Mouse (Mus musculus): ENCODE data around the gene Kcnk16. TPM values are rescaled to one million over a fixed set of nuclear protein-coding genes. Genes with fewer than 3 reads are reported as not detected.
"Not testable (repeated sequence)": the region's sequence is repeated elsewhere in the genome, so short reads cannot be mapped to it uniquely, and the experiment has no call there.

Gene Kcnk16
- not detected for total RNA-seq (2021)

DNA sequence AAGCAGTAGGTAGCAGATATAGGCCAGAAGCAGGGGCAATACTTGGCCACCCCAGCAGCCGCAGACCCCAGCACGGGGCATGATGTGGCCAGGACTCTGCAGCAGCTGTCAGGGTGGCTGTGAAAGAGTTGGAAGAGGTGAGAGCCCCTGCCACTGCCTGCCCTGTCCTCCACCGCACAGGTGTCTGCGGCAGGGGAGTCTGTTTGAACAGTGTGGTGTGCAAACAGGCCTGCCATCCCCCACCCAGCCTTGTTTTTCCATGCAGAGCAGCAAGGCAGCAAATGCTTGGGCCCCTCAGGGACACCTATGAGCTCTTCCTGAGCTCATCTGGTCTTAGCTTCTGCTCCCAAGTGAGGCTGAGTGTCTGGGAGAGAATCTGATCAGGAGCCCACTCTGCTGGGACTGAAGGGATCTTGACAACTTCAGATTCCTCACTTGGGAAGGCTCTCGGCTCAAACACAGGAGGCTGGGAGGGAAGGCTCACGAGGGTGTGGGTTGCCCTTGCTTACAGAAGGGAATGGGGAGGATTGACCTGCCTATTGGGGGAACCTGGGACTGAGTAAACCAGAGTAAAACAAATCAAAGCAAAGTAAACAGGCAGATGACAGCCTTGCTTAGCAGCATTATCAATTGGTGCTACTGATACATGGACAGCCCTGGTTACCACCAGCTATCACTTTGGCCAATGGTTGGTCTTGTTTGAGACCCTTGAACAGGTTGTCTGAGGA is at the start of gene Kcnk16:
Gene Kcnk16, minus strand, starts transcription at position 118 of the 728 bp plus-strand sequence.
- intact Hi-C loops (cut with DNase I), result no loop called here
- no peak for DNase-seq

GRCm38 (mm10) chr14:20315137-20315536 is 46.1 kb upstream of the Kcnk16 start:
- no peak for DNase-seq
- intact Hi-C loops (cut with DNase I), result no loop called here

DNA sequence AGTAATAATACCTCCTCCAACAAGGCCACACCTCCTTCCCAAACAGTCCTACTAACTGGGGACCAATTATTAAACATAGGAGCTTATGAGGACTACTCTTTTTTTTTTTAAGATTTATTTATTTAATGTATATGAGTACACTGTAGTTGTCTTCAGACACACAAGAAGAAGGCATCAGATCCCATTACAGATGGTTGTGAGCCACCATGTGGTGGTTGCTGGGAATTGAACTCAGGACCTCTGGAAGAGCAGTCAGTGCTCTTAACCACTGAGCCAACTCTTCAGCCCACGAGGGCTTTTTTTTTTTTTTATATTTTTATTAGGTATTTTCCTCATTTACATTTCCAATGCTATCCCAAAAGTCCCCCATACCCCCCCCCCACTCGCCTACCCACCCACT is 36.1 kb upstream of the Kcnk16 start:
- intact Hi-C loops (cut with DNase I); DNase-seq: not testable (repeated sequence)

GRCm38 (mm10) chr14:20298131-20298530 is 29.1 kb upstream of the Kcnk16 start:
- peak in 1 of 2 experiments; percentile 16 for DNase-seq
- intact Hi-C loops (cut with DNase I), result no loop called here

DNA sequence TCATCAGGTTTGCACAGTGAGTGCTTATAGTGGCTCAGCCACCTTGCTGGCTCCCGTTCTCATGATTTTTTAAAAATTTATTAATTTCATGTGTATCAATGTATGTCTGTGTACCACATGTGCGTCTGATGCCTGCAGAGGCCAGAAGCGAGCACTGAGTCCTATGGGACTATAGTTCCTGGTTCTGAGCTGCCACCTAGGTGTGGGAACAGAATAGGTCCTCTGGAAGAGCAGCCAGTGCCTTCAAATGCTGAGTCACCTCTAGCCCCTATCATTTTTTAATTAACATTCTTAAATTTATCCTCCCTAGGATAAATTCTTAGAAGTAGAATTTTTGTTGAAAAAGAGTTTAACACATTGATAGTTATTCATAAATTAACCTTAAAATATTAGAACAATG is 28.6 kb upstream of the Kcnk16 start:
- intact Hi-C loops (cut with DNase I), result no loop called here
- DNase-seq, result no peak

GRCm38 (mm10) chr14:20294947-20295346 is 25.9 kb upstream of the Kcnk16 start:
- intact Hi-C loops (cut with DNase I), result no loop called here
- no peak for DNase-seq

DNA sequence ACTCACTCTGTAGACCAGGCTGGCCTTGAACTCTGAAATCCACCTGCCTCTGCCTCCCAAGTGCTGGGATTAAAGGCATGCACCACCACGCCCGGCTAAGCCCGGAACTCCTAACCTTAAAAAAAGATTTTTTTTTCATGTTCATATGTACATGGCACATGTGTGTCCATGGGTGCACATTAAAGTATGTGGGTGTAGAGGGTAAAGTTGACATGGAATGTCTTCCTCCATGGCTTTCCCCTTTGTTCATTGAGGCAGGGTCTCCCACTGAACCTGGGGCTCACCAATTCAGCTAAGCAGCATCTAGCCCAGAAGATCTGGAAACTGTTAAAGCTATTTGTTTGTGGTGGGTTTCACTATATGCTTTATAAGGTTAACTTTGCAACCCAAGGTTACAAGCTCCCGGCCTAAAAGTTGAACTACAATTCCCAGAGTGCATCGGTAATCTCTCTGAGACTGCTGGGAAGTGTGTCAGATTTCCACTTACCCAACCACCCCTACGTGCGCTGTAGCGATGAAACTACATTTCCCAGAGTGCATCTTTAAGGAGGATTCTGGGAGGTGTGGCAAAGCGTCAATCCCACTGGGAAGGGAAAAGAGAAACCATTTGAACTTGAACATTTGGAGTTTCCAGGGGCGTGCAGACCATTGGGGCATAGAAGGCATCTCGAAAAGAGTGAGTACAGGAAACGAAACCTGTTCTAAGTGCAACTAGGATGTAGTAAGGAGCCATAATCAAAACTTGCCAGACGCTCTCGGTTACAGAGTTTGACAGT is 25.3 kb upstream of the Kcnk16 start, which contains the start of gene Nudt13:
Gene Nudt13, plus strand, starts transcription at position 581 of the 776 bp plus-strand sequence.
- intact Hi-C loops (cut with DNase I), result no loop called here
- DNase-seq, result peak; percentile 92

DNA sequence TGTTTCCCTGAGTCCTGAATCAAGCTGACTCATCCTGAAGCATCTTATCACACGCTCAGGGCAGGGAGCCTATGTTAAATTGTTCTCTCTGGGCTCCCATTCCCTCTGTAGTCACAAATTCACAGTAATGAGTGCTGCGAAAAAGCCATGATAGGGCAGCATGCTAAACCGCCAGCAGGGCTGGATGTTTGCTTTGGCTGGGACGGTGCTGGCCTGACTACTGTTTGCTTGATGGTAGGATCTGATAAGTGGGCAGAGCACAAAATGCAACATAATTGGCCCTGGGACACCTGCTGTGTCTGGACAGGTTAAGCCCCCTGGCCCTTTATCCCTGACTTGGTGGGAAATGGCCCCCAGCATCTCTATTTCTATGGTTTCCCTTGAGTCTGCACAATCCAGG is 22.4 kb upstream of the Kcnk16 start:
- intact Hi-C loops (cut with DNase I), result no loop called here
- DNase-seq, result no peak

DNA sequence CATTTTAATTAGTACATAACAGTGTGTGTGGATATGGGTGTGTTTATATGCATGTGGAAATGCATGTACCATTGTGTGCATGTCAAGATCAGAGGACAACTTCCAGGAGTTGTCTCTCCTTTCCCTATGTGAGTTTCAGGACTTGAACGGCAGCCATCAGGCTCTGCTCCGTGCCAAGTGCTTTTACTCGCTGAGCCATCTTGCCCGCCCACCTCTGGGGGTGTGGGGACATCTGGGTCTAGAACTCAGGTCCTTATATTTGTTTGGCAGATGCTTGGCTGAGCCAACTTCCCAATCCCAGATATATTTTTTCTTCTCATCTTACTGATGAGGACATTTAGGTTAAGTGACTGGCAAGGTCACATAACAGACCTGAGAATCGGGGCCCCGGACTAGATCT is 578 bp downstream of the Kcnk16 start:
- intact Hi-C loops (cut with DNase I), result no loop called here
- DNase-seq, result no peak

DNA sequence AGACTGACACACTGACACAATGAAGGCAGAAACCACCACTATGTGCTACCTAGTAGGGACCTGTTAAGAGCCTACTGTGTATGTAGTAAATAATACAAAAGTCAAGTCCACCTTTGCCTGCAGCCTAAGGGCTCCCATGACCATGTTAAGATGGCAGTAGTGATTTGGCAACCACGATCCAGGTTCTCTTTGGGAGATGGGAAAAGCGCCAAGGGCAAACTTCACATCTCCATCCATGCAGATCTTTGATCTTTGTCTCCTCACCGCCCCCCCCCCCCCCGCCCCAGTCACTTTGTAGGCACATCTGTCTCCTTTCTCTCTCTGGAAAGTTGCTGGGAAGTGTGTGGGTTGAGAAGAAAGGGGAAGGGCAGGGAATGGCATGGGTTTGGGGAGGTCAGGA is 6.7 kb downstream of the Kcnk16 start:
- intact Hi-C loops (cut with DNase I), result loop anchor here (5.0 kb wide), 1 partner anchor 560 kb away; no protein-coding TSS in a partner anchor

DNA sequence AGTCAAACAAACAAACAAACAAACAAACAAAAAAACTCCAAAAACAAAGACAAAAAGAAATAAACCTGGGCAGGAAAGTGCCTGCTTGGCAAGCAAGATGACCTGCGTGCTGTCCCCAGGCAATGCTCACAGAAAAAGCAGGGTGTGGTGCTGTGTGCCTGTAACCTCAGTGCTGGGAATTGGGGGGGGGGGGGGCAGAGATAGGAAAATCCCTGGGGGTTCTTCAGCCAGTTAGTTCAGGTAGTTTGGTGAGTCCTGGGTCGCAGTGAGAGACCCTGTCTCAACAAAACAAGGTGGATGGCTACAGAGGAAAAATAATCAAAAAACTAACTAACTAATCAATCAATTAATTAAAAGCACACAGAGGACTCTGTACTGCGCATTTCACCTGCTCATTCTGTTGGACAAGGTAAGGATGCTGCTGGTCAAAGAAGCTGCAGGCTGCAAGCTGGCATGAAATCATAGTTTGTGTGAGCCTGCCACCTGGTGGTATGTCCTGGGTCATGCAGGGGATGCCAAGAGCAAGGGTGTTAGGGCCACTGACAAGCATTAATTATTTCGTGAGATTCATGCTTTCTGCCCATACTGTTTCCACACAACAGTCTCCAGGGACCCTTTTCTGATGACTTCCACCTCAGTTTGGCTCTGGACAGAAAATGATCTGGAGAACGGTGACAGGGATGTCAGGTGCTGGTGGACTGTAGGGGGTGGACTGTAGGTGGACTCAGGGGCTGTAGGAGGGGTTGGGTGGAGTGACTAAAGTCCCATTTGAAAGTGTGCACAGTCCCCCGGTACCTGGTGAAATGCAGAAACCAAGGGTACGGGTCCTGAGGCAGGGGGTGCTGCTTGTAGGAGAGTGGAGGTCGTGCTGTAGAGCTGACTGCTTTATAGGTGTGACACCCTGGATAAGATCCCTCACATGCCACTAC is 10.6 kb downstream of the Kcnk16 start:
- intact Hi-C loops (cut with DNase I), result loop anchor here (1.0 to 5.0 kb wide), 3 partner anchors 144 to 416 kb away; no protein-coding TSS in a partner anchor
- DNase-seq, result peak; percentile 81 to 89

More for the DNA sequence above, 6.7 kb downstream of the Kcnk16 start:
- DNase-seq, result no peak

- intact Hi-C loops (cut with DNase I), result no loop called here
- no peak for DNase-seq
These were observed 18.5 kb downstream of the Kcnk16 start for GRCm38 (mm10) chr14:20250237-20251171.

DNA sequence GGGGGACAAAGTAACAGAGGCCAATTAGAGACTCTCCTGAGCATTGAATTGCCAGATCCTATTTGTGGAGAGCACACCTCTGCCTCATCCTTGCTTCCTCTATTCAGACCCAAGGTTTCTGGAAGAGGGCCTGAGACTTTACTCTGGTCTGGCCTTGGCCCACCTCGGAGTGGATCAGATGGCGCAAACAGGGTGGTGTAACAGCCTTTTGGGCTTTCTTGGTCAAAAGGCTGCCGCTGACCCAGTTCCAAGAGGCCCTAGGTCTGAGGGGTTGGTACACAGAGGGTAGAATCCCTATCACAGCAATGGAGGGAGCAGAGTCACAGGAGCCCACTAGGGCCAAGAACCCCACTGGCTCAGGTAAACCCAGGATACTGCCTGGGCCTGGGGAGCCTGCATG is 21.0 kb downstream of the Kcnk16 start:
- intact Hi-C loops (cut with DNase I), result no loop called here
- DNase-seq, result no peak

GRCm38 (mm10) chr14:20246811-20247266 is 22.2 kb downstream of the Kcnk16 start:
- peak; percentile 48 to 49 for DNase-seq
- intact Hi-C loops (cut with DNase I), result no loop called here

DNA sequence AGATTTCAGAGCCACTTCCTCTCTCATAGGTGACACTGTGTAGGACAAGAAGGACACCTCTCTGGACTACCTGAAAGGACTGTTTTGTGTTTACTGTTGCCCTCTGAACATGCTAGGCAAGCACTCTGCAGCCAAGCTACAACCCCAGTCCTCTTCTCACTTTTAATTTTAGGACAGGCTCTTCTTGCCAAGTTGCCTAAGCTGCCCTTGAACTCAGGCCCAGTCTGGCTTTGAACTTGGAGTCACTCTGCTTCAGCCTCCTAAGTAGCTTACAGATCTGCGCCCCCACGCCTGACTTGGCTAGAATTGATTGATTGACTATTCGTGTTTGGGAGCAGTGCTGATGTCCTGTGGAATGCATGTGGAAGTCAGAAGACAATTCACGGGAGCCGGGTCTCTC is 23.1 kb downstream of the Kcnk16 start:
- no peak for DNase-seq
- intact Hi-C loops (cut with DNase I), result no loop called here

GRCm38 (mm10) chr14:20245318-20245717 is 23.7 kb downstream of the Kcnk16 start:
- intact Hi-C loops (cut with DNase I), result no loop called here
- peak in 1 of 2 experiments; percentile 28 for DNase-seq

DNA sequence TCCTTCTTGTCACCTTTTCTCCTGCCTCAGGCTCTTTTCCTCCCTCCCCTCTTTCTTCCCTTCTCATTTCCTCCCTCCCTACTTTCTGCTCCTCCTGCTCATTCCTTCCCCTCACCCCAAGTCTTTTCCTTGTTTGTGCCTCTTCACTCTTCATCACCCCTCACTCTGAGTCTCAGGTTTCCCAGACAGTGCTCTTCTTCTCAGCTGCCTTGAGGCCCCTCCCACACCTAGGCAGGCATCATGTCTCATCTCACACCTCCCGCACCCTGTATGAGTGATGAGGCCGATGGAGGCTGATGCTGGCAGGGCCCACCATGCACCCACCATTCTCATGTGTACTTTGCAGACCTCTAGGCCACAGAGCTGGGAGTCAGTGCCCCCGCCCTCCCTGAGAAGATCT is 25.8 kb downstream of the Kcnk16 start:
- DNase-seq, result no peak
- intact Hi-C loops (cut with DNase I), result no loop called here

DNA sequence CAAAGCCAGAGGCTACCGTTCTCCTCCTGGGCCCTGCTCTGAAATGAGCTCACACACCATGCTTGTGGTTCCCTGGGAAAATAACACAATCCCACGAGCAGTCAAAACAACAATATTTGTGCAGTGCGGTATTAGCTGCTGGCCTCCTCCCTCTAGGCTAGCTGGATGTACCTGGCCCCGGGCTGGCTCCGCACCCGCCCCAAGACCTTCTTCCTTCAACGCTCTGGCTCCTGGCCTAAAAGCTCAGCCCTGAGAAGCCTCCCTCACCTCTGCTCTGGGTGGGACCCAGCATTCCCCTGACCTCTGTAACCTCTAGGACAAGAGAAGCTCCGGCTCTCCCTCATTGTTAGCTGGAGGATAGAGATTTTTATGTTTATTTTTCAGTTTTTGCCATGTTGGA is 26.5 kb downstream of the Kcnk16 start:
- intact Hi-C loops (cut with DNase I), result no loop called here
- DNase-seq, result no peak

GRCm38 (mm10) chr14:20234403-20234802 is 34.6 kb downstream of the Kcnk16 start:
- intact Hi-C loops (cut with DNase I), result loop anchor here (10.0 kb wide), 1 partner anchor 370 kb away; no protein-coding TSS in a partner anchor

More at GRCm38 (mm10) chr14:20234403-20234802, 34.6 kb downstream of the Kcnk16 start:
- no peak for DNase-seq

Measured in heart, postnatal 10 days (tissue).